Mouse (Mus musculus) B cell, adult 62 days (primary cell): ENCODE measurements around the gene Man2b2. TPM values are rescaled to one million over a fixed set of nuclear protein-coding genes. Genes with fewer than 3 reads are reported as not detected.

ENCODE experiments used
- total RNA-seq: library from RNA; stranded (reverse); gene quantifications from 4 replicates; pipeline ENCODE4 v1.2.4, GENCODE M21; 2023

The Man2b2 gene
- total RNA-seq: 57.4 to 63.3 TPM (median 59.7 TPM) in 4 replicates

DNA sequence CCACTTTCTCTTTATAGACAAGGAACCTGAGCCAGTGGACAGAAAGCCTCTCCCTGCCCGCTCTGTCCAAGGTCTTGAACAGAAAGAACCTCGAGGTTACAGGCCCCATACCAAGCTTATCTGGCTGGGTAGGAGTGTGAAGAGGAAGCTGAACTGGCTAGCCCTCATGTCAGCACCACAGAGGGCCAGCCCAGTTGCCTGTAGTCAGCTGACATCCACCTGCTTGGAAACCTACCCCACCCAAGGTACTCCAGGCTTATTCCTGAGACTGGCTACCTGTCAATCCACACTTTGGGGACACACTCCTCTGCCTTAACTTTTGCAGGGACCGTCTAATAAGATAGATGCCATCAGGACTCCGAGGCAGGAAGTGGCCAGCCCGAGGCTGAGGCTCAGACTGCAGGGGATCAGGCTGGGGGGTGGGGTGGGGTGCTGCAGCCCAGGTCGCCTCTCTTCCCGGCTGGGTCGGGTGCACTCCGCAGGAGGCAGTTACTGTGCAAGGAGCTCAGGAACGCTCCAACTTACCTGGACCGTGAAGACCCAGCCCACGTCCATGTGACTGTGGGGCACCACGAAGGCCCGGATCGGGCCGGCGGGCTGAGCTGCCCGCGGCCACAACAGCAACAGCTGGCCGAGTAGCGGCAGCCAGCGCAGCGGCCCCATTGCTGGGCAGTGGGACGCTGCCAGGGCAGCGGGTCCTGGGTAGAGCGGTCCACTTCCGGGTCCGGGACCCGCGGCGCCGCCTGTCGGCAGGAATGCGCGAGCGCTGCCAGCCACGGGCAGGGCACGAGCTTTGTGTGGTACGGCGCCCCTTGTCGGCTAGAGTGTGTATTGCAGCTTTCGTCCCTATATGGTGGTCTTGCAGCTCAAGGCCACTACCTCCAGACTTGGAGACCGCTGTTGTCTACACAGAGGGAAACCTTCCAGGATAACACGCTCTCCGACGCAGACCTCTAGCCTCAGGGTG, at the start of gene Man2b2:
TSS of gene Man2b2 (minus strand) at position 741 of the 967 bp plus-strand sequence.

DNA sequence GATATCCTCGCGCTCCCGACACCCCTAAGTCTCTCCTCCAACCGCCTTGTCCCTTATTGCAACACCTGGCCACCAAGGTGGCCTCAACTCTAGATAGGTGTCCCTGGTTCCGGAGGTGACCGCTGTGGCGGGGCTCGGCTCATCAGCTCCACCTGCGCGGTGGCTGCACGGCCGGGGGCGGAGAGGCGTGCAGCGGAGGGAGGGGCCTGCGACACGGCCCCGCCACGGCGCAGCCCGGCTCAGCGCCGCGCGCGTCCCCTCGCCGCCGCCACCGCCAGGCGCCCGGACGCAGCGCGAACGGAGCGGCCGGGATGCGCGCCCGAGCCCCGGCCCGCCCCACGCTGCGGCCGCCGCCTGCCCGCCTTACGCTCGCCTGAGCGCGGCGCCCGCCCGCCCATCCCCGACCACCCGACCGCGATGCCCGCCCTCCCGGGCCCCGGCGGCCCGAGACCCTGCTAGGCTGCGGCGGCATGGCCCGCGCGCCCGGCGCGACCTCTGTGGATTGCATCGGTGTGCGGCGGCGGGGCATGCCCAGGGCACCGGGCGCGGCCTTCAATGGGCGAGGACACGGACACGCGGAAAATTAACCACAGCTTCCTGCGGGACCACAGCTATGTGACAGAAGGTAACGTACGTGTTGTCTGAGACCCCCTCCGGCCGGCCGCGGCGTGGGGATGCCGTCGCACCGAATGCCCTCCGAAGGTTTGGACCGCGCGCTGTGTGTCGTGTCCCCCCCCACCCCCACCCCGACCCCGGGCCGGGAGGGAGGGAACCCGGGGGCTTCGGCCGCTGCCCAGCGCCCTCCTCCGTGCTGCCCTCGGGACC, 38.0 kb upstream of the Man2b2 start, which contains the start of gene Ppp2r2c:
TSS of gene Ppp2r2c (plus strand) at position 248 of the 825 bp plus-strand sequence.

DNA sequence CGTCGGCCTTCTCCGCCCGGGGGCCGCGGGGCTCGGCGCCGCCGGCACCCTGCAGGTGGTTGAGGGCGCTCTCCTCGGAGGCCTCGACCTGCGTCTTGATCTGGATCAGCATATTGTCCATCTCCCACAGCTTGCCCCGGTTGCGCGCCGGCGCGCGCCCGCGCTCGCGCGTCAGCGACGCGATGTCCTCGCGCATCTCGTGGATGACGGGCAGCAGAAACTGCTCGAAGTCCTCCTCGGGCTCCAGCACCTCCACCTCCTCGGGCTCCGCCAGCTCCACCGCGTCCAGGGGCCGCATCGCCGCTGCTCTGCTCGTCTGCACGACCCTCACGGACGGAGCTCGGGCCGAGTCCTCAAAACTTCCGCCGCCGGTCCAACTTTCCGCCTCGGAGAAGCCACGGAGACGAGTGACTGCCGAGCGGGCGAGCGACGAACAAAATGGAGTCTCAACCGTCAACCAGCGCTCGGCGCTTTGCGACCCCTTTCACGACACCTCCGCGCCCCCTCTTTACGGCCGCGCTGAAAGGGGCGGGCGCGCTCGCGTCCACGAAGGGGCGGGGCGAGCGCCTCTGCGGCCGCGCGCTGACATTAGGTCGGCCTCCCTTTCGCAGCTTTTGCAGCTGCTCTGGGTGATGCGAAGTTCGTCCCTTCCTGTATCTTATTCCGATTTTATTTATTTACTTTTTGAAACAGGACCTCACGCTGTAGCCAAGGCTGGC, 34.0 kb downstream of the Man2b2 start, which contains the start of gene Mrfap1:
TSS of gene Mrfap1 (minus strand) at position 477 of the 719 bp plus-strand sequence.

Other genes starting within 250 kb of the Man2b2 start
- gene Tbc1d14, start 237.4 kb downstream of the Man2b2 start, total RNA-seq: 125 to 153 TPM (median 133 TPM) in 4 replicates
- 30.5 to 39.2 TPM (median 32.9 TPM) in 4 replicates for gene D5Ertd579e, start 134.6 kb downstream of the Man2b2 start, total RNA-seq
- 21.6 to 31.4 TPM (median 25.1 TPM) in 4 replicates for gene Bloc1s4, start 82.0 kb downstream of the Man2b2 start, total RNA-seq
- 147 to 159 TPM (median 149 TPM) in 4 replicates for gene Mrfap1, start 33.9 kb downstream of the Man2b2 start, total RNA-seq
- gene Ppp2r2c, start 37.9 kb upstream of the Man2b2 start, total RNA-seq: not detected in 4 replicates
- gene Wfs1, start 158.6 kb upstream of the Man2b2 start, total RNA-seq: 5.8 to 6.3 TPM (median 5.9 TPM) in 4 replicates